Mouse (Mus musculus): ENCODE measurements around the gene Plagl1. TPM values are rescaled to one million over a fixed set of nuclear protein-coding genes. Genes with fewer than 3 reads are reported as not detected.
"Not testable (repeated sequence)": the region's sequence is repeated elsewhere in the genome, so short reads cannot be mapped to it uniquely, and the experiment has no call there.

Gene Plagl1
- polyA plus RNA-seq (2015; fragmentation: Nextera tagmentation; extraction: Ambion mirVana), result 81.0 and 99.4 TPM in 2 replicates

- Histone ChIP-seq H3K27ac (replicated peaks) (no peak within 1 kb of the TSS), H3K27me3 (ENCODE audit: control insufficient read depth, insufficient read depth, low read length) (peaks cover 3% of the 10 kb centered on the region; the same call in 1 of the 2 replicates), H3K4me1 (replicated peaks; ENCODE audit: control insufficient read depth, insufficient read depth) (no peaks in the 10 kb centered on the region; the same call in 1 of the 2 replicates), H3K36me3 (ENCODE audit: control insufficient read depth, insufficient read depth, low read length) (no peaks in the 10 kb centered on the region), H3K4me3 (ENCODE audit: low read depth, low read length) (peak within 1 kb of the TSS; percentile 29), H3K9ac (ENCODE audit: low read length) (peak within 1 kb of the TSS; percentile 23; the same call in 1 of the 2 replicates), H3K4me2 (replicated peaks; ENCODE audit: low read depth) (peak within 1 kb of the TSS; percentile 52), H3K9me3 (ENCODE audit: control insufficient read depth, low read length) (no peaks in the 10 kb centered on the region)
- ATAC-seq (ENCODE audit: low FRiP score, low TSS enrichment), result 0 out of 2 replicates have a peak, but pooled peaks have one; percentile 29
- TF ChIP-seq CTCF (IDR thresholded peaks at IDR 0.05; ENCODE audit: low read depth), result no peak
- no peak for TF ChIP-seq EP300 (optimal IDR thresholded peaks at IDR 0.05)
- WGBS, result 69% methylated on average over 11 of the region's 11 CpGs
- no peak for DNase-seq (ENCODE audit: low spot score)
These were observed at the start of gene Plagl1 for GRCm38 (mm10) chr10:13060021-13060668. Gene Plagl1, plus strand, starts transcription at chr10:13060504.

GRCm38 (mm10) chr10:13014026-13014425 is 46.3 kb upstream of the Plagl1 start:
- Histone ChIP-seq H3K9me3 (ENCODE audit: control insufficient read depth, low read length) (no peaks in the 10 kb centered on the region), H3K27me3 (ENCODE audit: control insufficient read depth, insufficient read depth, low read length) (no peaks in the 10 kb centered on the region), H3K4me1 (replicated peaks; ENCODE audit: control insufficient read depth, insufficient read depth) (0 out of 2 replicates have a peak, but pooled peaks cover 4% of the 10 kb centered on the region), H3K9ac (ENCODE audit: low read length) (no peak overlapping the region), H3K4me2 (replicated peaks; ENCODE audit: low read depth) (no peak overlapping the region), H3K4me3 (ENCODE audit: low read depth, low read length) (no peak overlapping the region), H3K36me3 (ENCODE audit: control insufficient read depth, insufficient read depth, low read length) (no peaks in the 10 kb centered on the region), H3K27ac (replicated peaks) (no peak overlapping the region)
- DNase-seq (ENCODE audit: low spot score) (no peak), ATAC-seq (ENCODE audit: low FRiP score, low TSS enrichment) (no peak)
- 61% methylated on average over 7 of the region's 7 CpGs for WGBS
- no peak for TF ChIP-seq EP300 (optimal IDR thresholded peaks at IDR 0.05)
- TF ChIP-seq CTCF (IDR thresholded peaks at IDR 0.05; ENCODE audit: low read depth), result no peak

GRCm38 (mm10) chr10:13016573-13016972 is 43.7 kb upstream of the Plagl1 start:
- no peaks in the 10 kb centered on the region for H3K4me1 ChIP-seq (replicated peaks; ENCODE audit: control insufficient read depth, insufficient read depth)
- no peak overlapping the region for H3K4me2 ChIP-seq (replicated peaks; ENCODE audit: low read depth)
- no peaks in the 10 kb centered on the region for H3K27me3 ChIP-seq (ENCODE audit: control insufficient read depth, insufficient read depth, low read length)
- no peak overlapping the region for H3K4me3 ChIP-seq (ENCODE audit: low read depth, low read length)
- no peaks in the 10 kb centered on the region for H3K36me3 ChIP-seq (ENCODE audit: control insufficient read depth, insufficient read depth, low read length)
- no peak overlapping the region for H3K27ac ChIP-seq (replicated peaks)
- WGBS, result 14% methylated on average over 4 of the region's 4 CpGs
- peak; percentile 34 for DNase-seq (ENCODE audit: low spot score)
- H3K9ac ChIP-seq (ENCODE audit: low read length), result no peak overlapping the region
- TF ChIP-seq EP300 (optimal IDR thresholded peaks at IDR 0.05), result no peak
- peak; percentile 88 for TF ChIP-seq CTCF (IDR thresholded peaks at IDR 0.05; ENCODE audit: low read depth)
- peak; percentile 70 for ATAC-seq (ENCODE audit: low FRiP score, low TSS enrichment)
- H3K9me3 ChIP-seq (ENCODE audit: control insufficient read depth, low read length), result no peaks in the 10 kb centered on the region

- Histone ChIP-seq H3K9ac (ENCODE audit: low read length) (no peak overlapping the region), H3K27me3 (ENCODE audit: control insufficient read depth, insufficient read depth, low read length) (no peaks in the 10 kb centered on the region), H3K9me3 (ENCODE audit: control insufficient read depth, low read length) (no peaks in the 10 kb centered on the region), H3K27ac (replicated peaks) (no peak overlapping the region), H3K4me2 (replicated peaks; ENCODE audit: low read depth) (no peak overlapping the region), H3K36me3 (ENCODE audit: control insufficient read depth, insufficient read depth, low read length) (no peaks in the 10 kb centered on the region), H3K4me3 (ENCODE audit: low read depth, low read length) (no peak overlapping the region), H3K4me1 (replicated peaks; ENCODE audit: control insufficient read depth, insufficient read depth) (no peaks in the 10 kb centered on the region)
- DNase-seq (ENCODE audit: low spot score) (peak; percentile 29), ATAC-seq (ENCODE audit: low FRiP score, low TSS enrichment) (no peak)
- TF ChIP-seq CTCF (IDR thresholded peaks at IDR 0.05; ENCODE audit: low read depth) (peak; percentile 85), EP300 (optimal IDR thresholded peaks at IDR 0.05) (no peak)
- 68% methylated on average over 7 of the region's 7 CpGs for WGBS
These were observed 41.8 kb upstream of the Plagl1 start for GRCm38 (mm10) chr10:13018510-13018909.

- no peak for DNase-seq (ENCODE audit: low spot score)
- no peak for TF ChIP-seq EP300 (optimal IDR thresholded peaks at IDR 0.05)
- no peak for TF ChIP-seq CTCF (IDR thresholded peaks at IDR 0.05; ENCODE audit: low read depth)
- no peaks in the 10 kb centered on the region for H3K9me3 ChIP-seq (ENCODE audit: control insufficient read depth, low read length)
- no peaks in the 10 kb centered on the region for H3K27me3 ChIP-seq (ENCODE audit: control insufficient read depth, insufficient read depth, low read length)
- H3K36me3 ChIP-seq (ENCODE audit: control insufficient read depth, insufficient read depth, low read length), result no peaks in the 10 kb centered on the region
- ATAC-seq (ENCODE audit: low FRiP score, low TSS enrichment), result no peak
- H3K4me3 ChIP-seq (ENCODE audit: low read depth, low read length), result no peak overlapping the region
- no peak overlapping the region for H3K9ac ChIP-seq (ENCODE audit: low read length)
- no peaks in the 10 kb centered on the region for H3K4me1 ChIP-seq (replicated peaks; ENCODE audit: control insufficient read depth, insufficient read depth)
- no peak overlapping the region for H3K4me2 ChIP-seq (replicated peaks; ENCODE audit: low read depth)
- no peak overlapping the region for H3K27ac ChIP-seq (replicated peaks)
- 80% methylated on average over 5 of the region's 5 CpGs for WGBS
These were observed 41.3 kb upstream of the Plagl1 start for GRCm38 (mm10) chr10:13019026-13019425.

GRCm38 (mm10) chr10:13022103-13022502 is 38.2 kb upstream of the Plagl1 start:
- no peak for ATAC-seq (ENCODE audit: low FRiP score, low TSS enrichment)

GRCm38 (mm10) chr10:13023985-13024384 is 36.3 kb upstream of the Plagl1 start:
- H3K4me3 ChIP-seq (ENCODE audit: low read depth, low read length); DNase-seq (ENCODE audit: low spot score); H3K36me3 ChIP-seq (ENCODE audit: control insufficient read depth, insufficient read depth, low read length); H3K4me1 ChIP-seq (replicated peaks; ENCODE audit: control insufficient read depth, insufficient read depth); H3K9me3 ChIP-seq (ENCODE audit: control insufficient read depth, low read length); H3K9ac ChIP-seq (ENCODE audit: low read length); H3K27ac ChIP-seq (replicated peaks); H3K4me2 ChIP-seq (replicated peaks; ENCODE audit: low read depth); H3K27me3 ChIP-seq (ENCODE audit: control insufficient read depth, insufficient read depth, low read length); ATAC-seq (ENCODE audit: low FRiP score, low TSS enrichment): not testable (repeated sequence)
- 61% methylated on average over 3 of the region's 3 CpGs for WGBS

More at GRCm38 (mm10) chr10:13022103-13022502, 38.2 kb upstream of the Plagl1 start:
- Histone ChIP-seq H3K9me3 (ENCODE audit: control insufficient read depth, low read length) (no peaks in the 10 kb centered on the region), H3K27ac (replicated peaks) (no peak overlapping the region), H3K27me3 (ENCODE audit: control insufficient read depth, insufficient read depth, low read length) (no peaks in the 10 kb centered on the region), H3K4me3 (ENCODE audit: low read depth, low read length) (no peak overlapping the region), H3K36me3 (ENCODE audit: control insufficient read depth, insufficient read depth, low read length) (no peaks in the 10 kb centered on the region), H3K4me2 (replicated peaks; ENCODE audit: low read depth) (no peak overlapping the region), H3K9ac (ENCODE audit: low read length) (no peak overlapping the region), H3K4me1 (replicated peaks; ENCODE audit: control insufficient read depth, insufficient read depth) (no peaks in the 10 kb centered on the region)
- TF ChIP-seq EP300 (optimal IDR thresholded peaks at IDR 0.05) (no peak), CTCF (IDR thresholded peaks at IDR 0.05; ENCODE audit: low read depth) (no peak)
- WGBS, result 71% methylated on average over 4 of the region's 4 CpGs
- no peak for DNase-seq (ENCODE audit: low spot score)
